Mouse (Mus musculus): Measurements from ENCODE around the gene Vangl1. TPM values are rescaled to one million over a fixed set of nuclear protein-coding genes. Genes with fewer than 3 reads are reported as not detected.
"Not testable (repeated sequence)": the region's sequence is repeated elsewhere in the genome, so short reads cannot be mapped to it uniquely, and the experiment has no call there.

Vangl1 gene
- total RNA-seq, 2 experiments from 2014 or later, result 5.3 to 7.3 TPM

- peak; percentile 92 to 94 for DNase-seq
These were observed 35.1 kb downstream of the Vangl1 start for GRCm38 (mm10) chr3:102169197-102169905.

- DNase-seq, result no peak
These were observed 36.8 kb downstream of the Vangl1 start for GRCm38 (mm10) chr3:102167555-102168210.

- DNase-seq, result no peak
These were observed 37.7 kb downstream of the Vangl1 start for GRCm38 (mm10) chr3:102166794-102167193.

GRCm38 (mm10) chr3:102166287-102166620, 38.2 kb downstream of the Vangl1 start:
- no peak for DNase-seq

- no peak for DNase-seq
These were observed 38.8 kb downstream of the Vangl1 start for GRCm38 (mm10) chr3:102165536-102166286.

GRCm38 (mm10) chr3:102164911-102165310, 39.6 kb downstream of the Vangl1 start:
- no peak for DNase-seq

GRCm38 (mm10) chr3:102163861-102164260, 40.6 kb downstream of the Vangl1 start:
- DNase-seq, result not testable (repeated sequence)

GRCm38 (mm10) chr3:102159423-102160325, 44.8 kb downstream of the Vangl1 start:
- no peak for DNase-seq

GRCm38 (mm10) chr3:102158759-102159422, 45.6 kb downstream of the Vangl1 start:
- DNase-seq, result no peak

GRCm38 (mm10) chr3:102157652-102158051, 46.8 kb downstream of the Vangl1 start:
- DNase-seq, result no peak

- DNase-seq, result no peak
These were observed 47.8 kb downstream of the Vangl1 start for GRCm38 (mm10) chr3:102156737-102157136.

GRCm38 (mm10) chr3:102154107-102154506, 50.4 kb downstream of the Vangl1 start:
- no peak for DNase-seq

GRCm38 (mm10) chr3:102152872-102153271, 51.6 kb downstream of the Vangl1 start:
- no peak for DNase-seq

GRCm38 (mm10) chr3:102152471-102152870, 52.0 kb downstream of the Vangl1 start:
- DNase-seq, result no peak

GRCm38 (mm10) chr3:102151850-102152249, 52.6 kb downstream of the Vangl1 start:
- no peak for DNase-seq

- DNase-seq, result no peak
These were observed 54.6 kb downstream of the Vangl1 start for GRCm38 (mm10) chr3:102149941-102150340.

GRCm38 (mm10) chr3:102147189-102147588, 57.3 kb downstream of the Vangl1 start:
- no peak for DNase-seq

- no peak for DNase-seq
These were observed 58.1 kb downstream of the Vangl1 start for GRCm38 (mm10) chr3:102146428-102146827.

GRCm38 (mm10) chr3:102145645-102146386, 58.7 kb downstream of the Vangl1 start:
- DNase-seq, result no peak

GRCm38 (mm10) chr3:102144401-102144800, 60.1 kb downstream of the Vangl1 start:
- DNase-seq, result no peak

GRCm38 (mm10) chr3:102143536-102143935, 61.0 kb downstream of the Vangl1 start:
- DNase-seq, result no peak
